Mouse (Mus musculus) bone marrow, adult 2 months (tissue): ENCODE measurements at regions not wholly inside any gene's neighbourhood (a gene's known extent, or its start where the extent isn't known, plus 50 kb on each side); places are given as distances from the start of the nearest gene placed in this dataset.

Experiments used
- CTCF ChIP-seq: fragments of 200-500 bp; IDR thresholded peaks from 2 replicates; pipeline ENCODE4 v1.5.1; 2011; ENCODE audit warnings: low read length, control low read depth; ENCODE audit not compliant: control insufficient read depth, insufficient read depth
- POLR2A ChIP-seq: fragments of 200-500 bp; IDR thresholded peaks from 2 replicates; pipeline ENCODE4 v1.6.1; 2011; ENCODE audit warnings: low read depth, mild to moderate bottlenecking, control low read depth, low read length, borderline replicate concordance; ENCODE audit not compliant: control insufficient read depth

GRCm38 (mm10) chr8:8423443-8423842 is 237.6 kb downstream of the Efnb2 start:
- TF ChIP-seq CTCF (no peak), POLR2A (no peak)
